Mouse (Mus musculus): ENCODE data around the gene Aamp. TPM values are rescaled to one million over a fixed set of nuclear protein-coding genes. Genes with fewer than 3 reads are reported as not detected.

Aamp gene
- polyA plus RNA-seq, 1 experiment from 2014 or later, result 169 TPM

DNA sequence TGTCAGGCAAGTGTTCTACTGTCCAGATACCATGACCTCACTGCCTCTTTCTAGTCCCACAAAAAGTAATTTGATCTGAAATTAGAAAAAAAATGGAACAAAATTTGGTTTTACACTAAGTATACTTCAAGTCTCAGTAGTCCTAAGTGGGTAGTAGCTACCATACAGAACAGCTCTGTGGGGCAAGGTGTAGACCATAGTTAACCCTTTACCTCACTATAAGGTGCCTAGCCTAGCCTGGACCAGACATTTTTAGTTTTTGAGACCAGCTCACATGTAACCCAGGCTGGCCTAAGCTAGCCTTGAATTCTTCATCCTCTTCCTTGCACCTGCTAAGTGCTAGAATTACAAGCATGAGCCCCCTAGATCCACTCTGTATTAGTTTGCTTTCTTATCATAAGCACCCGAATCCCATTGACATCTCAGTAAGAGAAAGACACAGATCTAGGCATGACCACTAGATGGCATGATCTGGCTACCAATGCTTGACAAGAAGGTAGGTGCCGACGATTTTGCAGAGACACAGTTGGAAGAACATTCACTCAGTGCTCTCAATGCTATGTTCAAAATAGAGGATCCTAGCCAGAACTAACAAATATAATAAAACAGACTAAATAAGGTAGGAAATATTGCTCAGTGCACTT lies 28.6 kb upstream of the Aamp start:
- H3K9ac ChIP-seq, result no peak overlapping the region
- H3K4me1 ChIP-seq (replicated peaks), result peaks cover 42% of the 10 kb centered on the region
- 0% methylated on average over 3 of the region's 3 CpGs for WGBS
- no peak for ATAC-seq (ENCODE audit: insufficient number of reproducible peaks, low FRiP score)
- H3K4me3 ChIP-seq, result no peak overlapping the region
- H3K4me2 ChIP-seq, result no peak overlapping the region
- H3K36me3 ChIP-seq, result no peaks in the 10 kb centered on the region
- no peaks in the 10 kb centered on the region for H3K27me3 ChIP-seq (replicated peaks)
- 0 out of 2 replicates have a peak overlapping the region, but pooled peaks have one; percentile 24 for H3K27ac ChIP-seq (ENCODE audit: poor library complexity, severe bottlenecking)
- no peaks in the 10 kb centered on the region for H3K9me3 ChIP-seq (replicated peaks)

GRCm38 (mm10) chr1:74309767-74310166 lies 25.2 kb upstream of the Aamp start:
- no peak overlapping the region; the same call in 1 of the 2 replicates for H3K9ac ChIP-seq

DNA sequence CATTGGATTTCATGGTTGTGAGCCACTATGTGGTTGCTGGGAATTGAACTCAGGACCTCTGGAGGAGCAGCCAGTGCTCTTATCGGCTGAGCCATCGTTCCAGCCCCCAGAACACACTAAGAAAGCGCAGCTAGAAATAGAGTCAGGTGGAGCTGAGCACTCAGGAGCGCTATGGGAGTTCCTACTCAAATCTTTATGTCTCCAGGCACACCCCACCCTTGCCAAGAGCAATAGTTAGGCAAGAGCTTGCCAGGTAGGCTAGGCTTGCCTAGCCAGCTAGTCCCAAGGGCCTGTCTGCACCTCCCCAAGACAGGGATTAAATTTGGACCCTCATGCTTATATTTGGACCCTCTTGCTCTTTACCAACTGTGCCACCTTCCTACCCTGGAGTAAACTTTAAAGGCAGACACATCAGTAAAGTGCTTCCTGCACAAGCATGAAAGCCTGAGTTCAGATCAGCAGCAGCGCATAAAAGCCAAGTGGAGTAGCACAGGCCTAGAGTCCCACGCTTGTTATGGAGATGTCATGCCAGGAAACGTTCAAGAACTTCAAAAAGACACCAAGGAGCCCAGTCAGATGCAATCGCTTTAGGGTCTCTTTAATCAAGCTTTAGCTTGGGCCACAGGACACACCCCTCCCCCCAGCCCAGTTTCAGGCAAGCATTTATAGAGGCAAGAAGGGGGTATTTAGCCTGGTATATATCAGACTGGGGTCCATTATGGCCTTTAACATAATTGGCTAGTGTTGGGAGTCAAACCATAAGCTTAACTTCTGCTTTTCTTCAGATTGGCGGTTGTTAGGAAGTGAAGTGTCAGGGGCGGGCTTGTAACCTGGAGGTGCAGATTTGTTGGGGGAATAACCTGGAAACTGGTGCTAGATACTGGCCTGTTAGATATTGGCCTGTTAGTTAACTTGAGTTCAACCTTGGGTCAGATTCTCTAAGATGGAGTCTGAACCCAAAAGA lies 23.7 kb upstream of the Aamp start:
- Histone ChIP-seq H3K4me3 (no peak overlapping the region), H3K27me3 (replicated peaks) (no peaks in the 10 kb centered on the region), H3K36me3 (no peaks in the 10 kb centered on the region), H3K9ac (no peak overlapping the region), H3K27ac (ENCODE audit: poor library complexity, severe bottlenecking) (no peak overlapping the region), H3K9me3 (replicated peaks) (no peaks in the 10 kb centered on the region), H3K4me2 (no peak overlapping the region), H3K4me1 (replicated peaks) (peaks cover 51% of the 10 kb centered on the region)
- 73% methylated on average over 10 of the region's 10 CpGs for WGBS
- no peak for ATAC-seq (ENCODE audit: insufficient number of reproducible peaks, low FRiP score)

More at GRCm38 (mm10) chr1:74309767-74310166, 25.2 kb upstream of the Aamp start:
- Histone ChIP-seq H3K4me1 (replicated peaks) (peaks cover 51% of the 10 kb centered on the region), H3K27ac (ENCODE audit: poor library complexity, severe bottlenecking) (peak overlapping the region; percentile 63), H3K4me3 (no peak overlapping the region), H3K27me3 (replicated peaks) (no peaks in the 10 kb centered on the region), H3K4me2 (peak overlapping the region; percentile 9; the same call in 1 of the 2 replicates), H3K9me3 (replicated peaks) (no peaks in the 10 kb centered on the region), H3K36me3 (no peaks in the 10 kb centered on the region)
- 12% methylated on average over 3 of the region's 3 CpGs for WGBS
- peak; percentile 52 for ATAC-seq (ENCODE audit: insufficient number of reproducible peaks, low FRiP score)

- 90% methylated on average over 1 of the region's 1 CpGs for WGBS
- Histone ChIP-seq H3K27me3 (replicated peaks) (no peaks in the 10 kb centered on the region), H3K9ac (no peak overlapping the region), H3K36me3 (no peaks in the 10 kb centered on the region), H3K27ac (ENCODE audit: poor library complexity, severe bottlenecking) (no peak overlapping the region), H3K4me1 (replicated peaks) (peaks cover 49% of the 10 kb centered on the region), H3K4me3 (no peak overlapping the region), H3K4me2 (no peak overlapping the region), H3K9me3 (replicated peaks) (no peaks in the 10 kb centered on the region)
- ATAC-seq (ENCODE audit: insufficient number of reproducible peaks, low FRiP score), result no peak
These were observed 22.6 kb upstream of the Aamp start for GRCm38 (mm10) chr1:74307146-74307545.

DNA sequence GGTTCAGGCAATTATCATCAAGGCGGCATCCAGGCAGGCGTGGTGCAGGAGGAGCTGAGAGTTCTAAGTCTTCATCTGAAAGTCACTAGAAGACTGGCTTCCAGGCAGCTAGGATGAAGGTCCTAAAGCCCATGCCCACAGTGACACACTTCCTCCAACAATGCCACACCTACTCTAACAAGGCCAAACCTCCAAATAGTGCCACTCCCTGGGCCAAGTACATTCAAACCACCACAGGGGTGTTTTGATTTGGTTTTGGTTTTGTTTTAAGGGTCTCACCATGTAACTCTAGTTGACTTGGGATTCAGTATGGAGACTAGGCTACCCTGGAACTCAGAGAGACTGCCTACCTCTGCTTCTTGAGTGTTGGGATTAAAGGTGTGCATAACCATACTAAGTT lies 21.0 kb upstream of the Aamp start, which contains the start of gene Tmbim1:
Tmbim1 (minus strand) TSS at position 101 of the 400 bp plus-strand sequence.
- H3K4me2 ChIP-seq, result peak within 1 kb of the TSS; percentile 73
- H3K9me3 ChIP-seq (replicated peaks), result no peaks in the 10 kb centered on the region
- ATAC-seq (ENCODE audit: insufficient number of reproducible peaks, low FRiP score), result no peak
- peak within 1 kb of the TSS; percentile 91 for H3K27ac ChIP-seq (ENCODE audit: poor library complexity, severe bottlenecking)
- H3K4me1 ChIP-seq (replicated peaks), result peaks cover 61% of the 10 kb centered on the region
- H3K36me3 ChIP-seq, result no peaks in the 10 kb centered on the region
- H3K27me3 ChIP-seq (replicated peaks), result no peaks in the 10 kb centered on the region
- H3K9ac ChIP-seq, result peak within 1 kb of the TSS; percentile 79; the same call in 1 of the 2 replicates
- 89% methylated on average over 2 of the region's 2 CpGs for WGBS
- H3K4me3 ChIP-seq, result peak within 1 kb of the TSS; percentile 64

DNA sequence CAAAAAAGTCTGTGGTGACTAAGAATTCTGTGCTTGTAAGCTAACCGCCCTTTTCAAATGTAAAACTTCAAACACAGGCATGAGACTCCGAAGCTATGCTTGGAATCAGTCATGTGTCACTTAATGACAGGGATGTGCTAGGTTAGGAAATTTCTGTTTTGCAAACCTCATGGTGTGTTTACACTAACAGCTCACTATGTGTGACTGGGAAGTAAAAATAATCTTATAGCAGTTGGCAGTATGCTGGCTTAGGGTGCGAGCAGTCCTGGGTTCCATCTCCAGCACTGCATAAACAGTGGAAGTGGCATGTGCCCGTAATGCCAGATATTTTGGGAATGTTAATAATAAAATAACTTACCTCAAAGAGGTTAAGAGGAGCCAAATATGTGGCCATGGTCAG lies 20.4 kb upstream of the Aamp start:
- no peak overlapping the region for H3K9ac ChIP-seq
- H3K4me3 ChIP-seq, result no peak overlapping the region
- no peak overlapping the region for H3K27ac ChIP-seq (ENCODE audit: poor library complexity, severe bottlenecking)
- no peak overlapping the region; the same call in 1 of the 2 replicates for H3K4me2 ChIP-seq
- no peaks in the 10 kb centered on the region for H3K9me3 ChIP-seq (replicated peaks)
- WGBS, result 63% methylated on average over 4 of the region's 4 CpGs
- no peaks in the 10 kb centered on the region for H3K36me3 ChIP-seq
- H3K4me1 ChIP-seq (replicated peaks), result peaks cover 64% of the 10 kb centered on the region
- no peaks in the 10 kb centered on the region for H3K27me3 ChIP-seq (replicated peaks)
- ATAC-seq (ENCODE audit: insufficient number of reproducible peaks, low FRiP score), result no peak

- Histone ChIP-seq H3K27ac (ENCODE audit: poor library complexity, severe bottlenecking) (peak overlapping the region; percentile 91), H3K4me2 (peak overlapping the region; percentile 73), H3K36me3 (no peaks in the 10 kb centered on the region), H3K27me3 (replicated peaks) (no peaks in the 10 kb centered on the region), H3K4me3 (peak overlapping the region; percentile 64), H3K9ac (peak overlapping the region; percentile 79), H3K4me1 (replicated peaks) (peaks cover 65% of the 10 kb centered on the region), H3K9me3 (replicated peaks) (no peaks in the 10 kb centered on the region)
- ATAC-seq (ENCODE audit: insufficient number of reproducible peaks, low FRiP score), result 0 out of 2 replicates have a peak, but pooled peaks have one; percentile 3
- 7% methylated on average over 12 of the region's 12 CpGs for WGBS
These were observed 19.8 kb upstream of the Aamp start for GRCm38 (mm10) chr1:74304339-74304790.

- H3K4me3 ChIP-seq, result peak overlapping the region; percentile 64
- no peaks in the 10 kb centered on the region for H3K27me3 ChIP-seq (replicated peaks)
- under 1% methylated on average over 49 of the region's 56 CpGs for WGBS
- H3K27ac ChIP-seq (ENCODE audit: poor library complexity, severe bottlenecking), result peak overlapping the region; percentile 91
- H3K9ac ChIP-seq, result peak overlapping the region; percentile 79
- H3K9me3 ChIP-seq (replicated peaks), result no peaks in the 10 kb centered on the region
- 0 out of 2 replicates have a peak, but pooled peaks cover 1% of the 10 kb centered on the region for H3K36me3 ChIP-seq
- peak overlapping the region; percentile 73 for H3K4me2 ChIP-seq
- ATAC-seq (ENCODE audit: insufficient number of reproducible peaks, low FRiP score), result peak; percentile 87
- peaks cover 67% of the 10 kb centered on the region for H3K4me1 ChIP-seq (replicated peaks)
These were observed 19.2 kb upstream of the Aamp start for GRCm38 (mm10) chr1:74303509-74304338.

DNA sequence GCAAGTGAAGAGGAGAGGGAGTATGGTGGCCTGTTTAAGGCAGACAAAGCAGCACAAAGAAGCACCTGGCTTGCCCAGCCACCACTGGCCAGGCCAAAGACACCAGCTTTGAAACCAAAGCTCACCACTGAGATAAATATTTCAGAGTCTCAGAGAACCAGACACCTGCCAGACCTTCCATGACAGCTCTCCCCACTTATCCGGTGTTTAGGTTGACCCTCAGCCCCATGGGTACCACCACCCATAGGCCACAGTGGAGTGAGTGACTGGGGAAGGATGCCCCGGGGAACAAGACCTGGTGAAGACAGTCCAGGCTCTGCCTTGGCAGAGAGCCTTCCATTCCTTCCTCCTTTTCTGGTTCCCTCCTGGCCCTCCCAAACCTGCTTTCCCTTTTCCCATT lies 18.3 kb upstream of the Aamp start:
- ATAC-seq (ENCODE audit: insufficient number of reproducible peaks, low FRiP score), result no peak
- Histone ChIP-seq H3K27me3 (replicated peaks) (no peaks in the 10 kb centered on the region), H3K27ac (ENCODE audit: poor library complexity, severe bottlenecking) (peak overlapping the region; percentile 22; the same call in 1 of the 2 replicates), H3K4me1 (replicated peaks) (peaks cover 67% of the 10 kb centered on the region), H3K9me3 (replicated peaks) (no peaks in the 10 kb centered on the region), H3K9ac (0 out of 2 replicates have a peak overlapping the region, but pooled peaks have one; percentile 32), H3K4me2 (peak overlapping the region; percentile 73), H3K4me3 (peak overlapping the region; percentile 64), H3K36me3 (0 out of 2 replicates have a peak, but pooled peaks cover 4% of the 10 kb centered on the region)
- 67% methylated on average over 2 of the region's 2 CpGs for WGBS

DNA sequence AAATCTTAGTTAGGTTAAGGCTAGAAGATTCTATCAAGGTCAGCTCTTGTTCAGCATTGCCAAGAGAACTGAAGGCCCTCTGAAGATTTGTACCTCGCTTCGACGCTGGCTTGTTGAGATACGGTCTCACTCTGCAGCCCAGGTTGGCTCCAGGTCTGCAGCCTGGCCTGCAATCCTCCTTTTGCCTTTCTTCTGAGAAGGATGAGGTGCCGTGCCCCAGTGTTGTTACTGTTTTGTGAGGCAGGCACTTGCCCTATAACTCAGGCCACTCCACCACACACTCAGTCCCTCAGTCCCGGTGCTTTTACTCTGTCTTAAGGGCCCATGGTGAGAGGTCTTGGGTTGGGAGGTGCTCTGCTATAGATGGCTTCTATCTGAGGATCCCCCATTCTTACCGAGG lies 17.7 kb upstream of the Aamp start:
- no peak for ATAC-seq (ENCODE audit: insufficient number of reproducible peaks, low FRiP score)
- peak overlapping the region; percentile 7; the same call in 1 of the 2 replicates for H3K4me3 ChIP-seq
- H3K36me3 ChIP-seq, result 0 out of 2 replicates have a peak, but pooled peaks cover 4% of the 10 kb centered on the region
- H3K27ac ChIP-seq (ENCODE audit: poor library complexity, severe bottlenecking), result peak overlapping the region; percentile 22; the same call in 1 of the 2 replicates
- no peaks in the 10 kb centered on the region for H3K9me3 ChIP-seq (replicated peaks)
- H3K9ac ChIP-seq, result peak overlapping the region; percentile 32; the same call in 1 of the 2 replicates
- H3K4me1 ChIP-seq (replicated peaks), result peaks cover 70% of the 10 kb centered on the region
- H3K4me2 ChIP-seq, result peak overlapping the region; percentile 73
- WGBS, result 86% methylated on average over 7 of the region's 7 CpGs
- no peaks in the 10 kb centered on the region for H3K27me3 ChIP-seq (replicated peaks)

All from heart, embryonic 12.5 days (tissue).